Mouse (Mus musculus) intestine, postnatal 0 days (tissue): ENCODE data around the gene Dnah17. TPM values are rescaled to one million over a fixed set of nuclear protein-coding genes. Genes with fewer than 3 reads are reported as not detected.
A peak's percentile ranks its signal among the peaks of the same experiment; 100 is the strongest.

Experiments used
- ATAC-seq: fragments of 200-750 bp; cut with Nextera tagmentation; 2 replicates; pipeline ENCODE4 v1.8.0; 2017; ENCODE audit warnings: mild to moderate bottlenecking, moderate TSS enrichment, moderate library complexity
- H3K27ac ChIP-seq: fragments of 300-500 bp; sonication (generic); 2 replicates; pipeline ENCODE4 v1.5.1; 2014; ENCODE audit warnings: mild to moderate bottlenecking, low read depth, low read length, moderate library complexity
- H3K27me3 ChIP-seq: fragments of 300-500 bp; sonication (generic); replicated peaks from 2 replicates; pipeline ENCODE4 v1.6.1; 2014; ENCODE audit warnings: low read length, mixed read lengths; ENCODE audit not compliant: control insufficient read depth, insufficient read depth
- H3K36me3 ChIP-seq: fragments of 300-500 bp; sonication (generic); 2 replicates; pipeline ENCODE4 v1.6.1; 2014; ENCODE audit warnings: mild to moderate bottlenecking, moderate library complexity; ENCODE audit not compliant: control insufficient read depth, insufficient read depth
- H3K4me1 ChIP-seq: fragments of 300-500 bp; sonication (generic); replicated peaks from 2 replicates; pipeline ENCODE4 v1.6.1; 2014; ENCODE audit warnings: antibody characterized with exemption, low read length, mixed read lengths; ENCODE audit not compliant: control insufficient read depth, insufficient read depth
- H3K4me2 ChIP-seq: fragments of 300-500 bp; sonication (generic); replicated peaks from 2 replicates; pipeline ENCODE4 v1.6.1; 2014; ENCODE audit warnings: low read depth, mild to moderate bottlenecking, moderate library complexity
- H3K4me3 ChIP-seq: fragments of 300-500 bp; sonication (generic); 2 replicates; pipeline ENCODE4 v1.5.1; 2014; ENCODE audit warnings: low read depth, low read length
- H3K9ac ChIP-seq: fragments of 300-500 bp; sonication (generic); 2 replicates; pipeline ENCODE4 v1.6.1; 2014; ENCODE audit warnings: mild to moderate bottlenecking, low read depth, low read length
- H3K9me3 ChIP-seq: fragments of 300-500 bp; sonication (generic); 2 replicates; pipeline ENCODE4 v1.6.1; 2016; ENCODE audit warnings: mixed run types; ENCODE audit not compliant: control insufficient read depth
- CTCF ChIP-seq: sonication (generic); IDR thresholded peaks from 2 replicates; pipeline ENCODE4 v1.5.1; 2016; ENCODE audit warnings: low read depth, mild to moderate bottlenecking, control low read depth, antibody characterized with exemption, moderate library complexity
- WGBS: fragments of 180-500 bp; shearing (Covaris S2); extraction: QIAGEN DNeasy Blood & Tissue Kit; methylation state at CpG from one replicate; pipeline ENCODE4 v1.1.7; 2014; 5-methylcytosine and 5-hydroxymethylcytosine counted together
- polyA plus RNA-seq: library from polyadenylated mRNA; unstranded; fragments of >200 nt; fragmentation: Nextera tagmentation; extraction: Ambion mirVana; gene quantifications from 2 replicates; pipeline ENCODE4 v1.2.1, GENCODE M21; 2015

Dnah17 gene
- polyA plus RNA-seq, 1 experiment from 2014 or later: 0.03 TPM

DNA sequence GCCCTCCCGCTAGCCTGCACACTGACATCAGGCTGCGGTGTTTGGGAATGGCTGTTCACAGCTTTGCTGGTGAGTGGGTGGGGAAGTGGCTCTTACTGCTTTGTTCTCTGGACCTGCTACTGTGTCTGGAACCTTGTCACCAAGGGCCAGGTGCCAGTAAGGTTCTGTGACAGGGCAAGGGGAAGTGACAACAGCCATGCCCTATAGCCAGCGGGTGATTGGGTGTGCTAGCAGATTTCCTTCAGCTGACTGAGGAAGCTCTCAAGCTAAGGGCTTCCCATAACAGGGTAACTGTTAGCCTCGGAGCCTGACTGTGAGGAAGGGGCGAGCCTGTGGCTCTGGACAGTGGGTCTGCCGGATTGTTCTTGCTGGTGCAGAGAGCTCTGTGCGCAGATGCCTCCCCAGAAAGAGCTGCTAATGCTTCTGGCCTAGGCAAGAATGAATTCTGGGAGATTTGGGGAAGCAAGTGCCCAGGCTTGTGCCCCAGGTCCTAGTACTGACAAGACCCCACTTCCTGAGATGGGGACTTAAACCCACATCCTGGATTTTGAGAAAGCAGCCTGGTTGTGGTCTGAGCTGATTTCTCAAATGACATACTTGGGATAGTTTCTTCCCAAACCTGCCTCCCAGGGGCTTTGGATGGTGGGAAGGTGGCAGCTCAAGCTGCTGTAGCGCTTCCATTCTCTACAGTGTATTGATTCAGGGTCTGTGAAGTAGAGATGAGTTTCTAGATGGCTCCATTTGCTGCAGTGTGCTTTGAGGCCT lies 114.9 kb downstream of the Dnah17 start:
- H3K4me3 ChIP-seq: no peak overlapping the region
- H3K4me2 ChIP-seq: no peak overlapping the region
- no peaks in the 10 kb centered on the region for H3K27me3 ChIP-seq
- H3K36me3 ChIP-seq: peaks cover 59% of the 10 kb centered on the region
- no peak overlapping the region for H3K9ac ChIP-seq
- WGBS: 90% methylated on average over 8 of the region's 8 CpGs
- no peak for ATAC-seq
- no peak for TF ChIP-seq CTCF
- no peak overlapping the region for H3K27ac ChIP-seq
- peaks cover 8% of the 10 kb centered on the region for H3K4me1 ChIP-seq
- no peaks in the 10 kb centered on the region for H3K9me3 ChIP-seq

DNA sequence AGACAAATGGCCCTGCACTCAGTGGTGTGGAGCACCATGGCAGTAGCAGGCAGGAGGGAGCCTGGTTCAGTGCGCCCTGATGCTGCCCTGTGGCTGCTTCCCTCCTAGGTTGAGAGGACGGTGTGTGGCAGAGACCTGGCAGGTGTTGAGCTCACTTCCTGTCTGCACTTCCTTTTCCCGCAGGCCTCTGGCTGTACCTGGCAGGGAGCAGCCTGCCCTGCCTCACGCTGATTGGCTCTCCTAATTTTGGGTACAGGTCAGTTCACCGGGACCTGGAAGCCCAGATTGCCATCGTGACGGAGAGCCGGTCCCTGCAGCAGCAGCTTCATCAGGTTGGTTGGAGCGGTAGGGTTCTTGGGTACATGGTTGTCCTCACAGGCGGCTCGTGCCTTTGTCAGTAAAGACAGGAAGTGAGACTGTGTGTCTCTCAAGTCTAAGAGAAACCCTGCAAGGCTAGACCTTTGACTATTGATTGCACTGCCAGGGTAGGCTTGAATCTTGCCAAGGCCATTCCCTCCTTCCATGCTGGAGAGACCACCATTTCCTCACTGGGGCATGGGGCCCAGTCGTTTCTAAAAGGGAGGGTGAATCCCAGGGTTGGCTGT lies 115.9 kb downstream of the Dnah17 start:
- Histone ChIP-seq H3K36me3 (peaks cover 49% of the 10 kb centered on the region), H3K27me3 (no peaks in the 10 kb centered on the region), H3K9me3 (no peaks in the 10 kb centered on the region), H3K4me2 (no peak overlapping the region), H3K9ac (no peak overlapping the region), H3K4me1 (peaks cover 10% of the 10 kb centered on the region), H3K4me3 (no peak overlapping the region), H3K27ac (no peak overlapping the region)
- no peak for ATAC-seq
- 86% methylated on average over 11 of the region's 12 CpGs for WGBS
- no peak for TF ChIP-seq CTCF

- H3K27ac ChIP-seq: no peak overlapping the region; the same call in 1 of the 2 replicates
- 69% methylated on average over 2 of the region's 2 CpGs for WGBS
Measured at GRCm38 (mm10) chr11:118013339-118013738, 117.1 kb downstream of the Dnah17 start.

GRCm38 (mm10) chr11:118012595-118012994 lies 117.8 kb downstream of the Dnah17 start:
- Histone ChIP-seq H3K27me3 (no peaks in the 10 kb centered on the region), H3K4me1 (peaks cover 26% of the 10 kb centered on the region), H3K9ac (no peak overlapping the region), H3K27ac (no peak overlapping the region), H3K4me3 (no peak overlapping the region), H3K36me3 (peaks cover 31% of the 10 kb centered on the region; the same call in 1 of the 2 replicates), H3K9me3 (no peaks in the 10 kb centered on the region), H3K4me2 (no peak overlapping the region)
- peak; percentile 11; the same call in 1 of the 2 replicates for ATAC-seq
- 59% methylated on average over 1 of the region's 1 CpGs for WGBS
- TF ChIP-seq CTCF: no peak

More at GRCm38 (mm10) chr11:118013339-118013738, 117.1 kb downstream of the Dnah17 start:
- Histone ChIP-seq H3K4me1 (peaks cover 19% of the 10 kb centered on the region), H3K36me3 (peaks cover 38% of the 10 kb centered on the region), H3K9me3 (no peaks in the 10 kb centered on the region), H3K4me2 (no peak overlapping the region), H3K4me3 (no peak overlapping the region), H3K27me3 (no peaks in the 10 kb centered on the region), H3K9ac (no peak overlapping the region)
- ATAC-seq: no peak
- no peak for TF ChIP-seq CTCF

DNA sequence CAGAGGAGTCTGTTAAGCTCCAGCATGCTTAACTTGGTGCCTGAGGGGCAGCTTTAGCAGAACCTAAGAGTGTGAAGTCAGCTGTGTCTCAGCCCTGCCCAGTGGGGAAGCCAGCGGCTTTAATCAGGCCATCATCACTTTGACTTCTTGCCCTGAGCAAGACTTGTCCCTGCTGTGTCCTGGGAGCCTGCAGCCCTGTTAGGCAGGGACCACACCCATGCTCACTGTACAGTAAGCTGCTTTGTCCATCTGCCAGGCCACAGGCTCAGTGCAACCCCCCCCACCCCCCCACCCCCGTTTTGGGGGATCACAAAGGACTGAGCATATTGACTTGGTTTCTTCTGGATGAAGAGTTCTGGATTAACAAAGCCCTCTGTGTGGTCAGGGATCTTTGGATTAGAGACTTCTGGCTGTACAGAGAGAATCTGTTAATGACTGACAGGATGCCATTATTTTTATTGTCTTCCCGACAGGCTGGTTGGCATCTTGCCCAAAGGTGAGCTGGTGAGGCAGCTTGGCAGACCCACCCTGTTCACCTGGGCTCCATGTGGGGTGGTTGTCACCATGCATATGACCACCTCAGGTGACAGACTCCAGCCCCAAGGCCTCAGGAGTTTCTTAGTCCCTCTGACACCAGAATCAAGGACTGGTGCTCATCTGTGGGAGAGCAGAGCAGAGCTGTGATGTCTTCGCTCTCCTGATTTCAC lies 120.4 kb downstream of the Dnah17 start:
- peak; percentile 64 for ATAC-seq
- peak overlapping the region; percentile 66 for H3K27ac ChIP-seq
- 0 out of 2 replicates have a peak overlapping the region, but pooled peaks have one; percentile 4 for H3K4me2 ChIP-seq
- WGBS: 31% methylated on average over 4 of the region's 4 CpGs
- no peak for TF ChIP-seq CTCF
- peaks cover 32% of the 10 kb centered on the region for H3K36me3 ChIP-seq
- no peaks in the 10 kb centered on the region for H3K9me3 ChIP-seq
- no peak overlapping the region for H3K4me3 ChIP-seq
- no peak overlapping the region for H3K9ac ChIP-seq
- no peaks in the 10 kb centered on the region for H3K27me3 ChIP-seq
- peaks cover 26% of the 10 kb centered on the region for H3K4me1 ChIP-seq

GRCm38 (mm10) chr11:118008843-118009242 lies 121.6 kb downstream of the Dnah17 start:
- 0 out of 2 replicates have a peak overlapping the region, but pooled peaks have one; percentile 26 for H3K9ac ChIP-seq

More at GRCm38 (mm10) chr11:118008843-118009242, 121.6 kb downstream of the Dnah17 start:
- H3K4me1 ChIP-seq: peaks cover 26% of the 10 kb centered on the region
- H3K4me3 ChIP-seq: no peak overlapping the region
- ATAC-seq: no peak
- H3K9me3 ChIP-seq: no peaks in the 10 kb centered on the region
- no peak overlapping the region for H3K27ac ChIP-seq
- H3K36me3 ChIP-seq: peaks cover 34% of the 10 kb centered on the region
- H3K4me2 ChIP-seq: no peak overlapping the region
- no peak for TF ChIP-seq CTCF
- no peaks in the 10 kb centered on the region for H3K27me3 ChIP-seq
- 71% methylated on average over 8 of the region's 8 CpGs for WGBS
